Mouse (Mus musculus) limb, embryonic 14.5 days (tissue): ENCODE data around the gene Apoa2. TPM values are rescaled to one million over a fixed set of nuclear protein-coding genes. Genes with fewer than 3 reads are reported as not detected.
A peak's percentile ranks its signal among the peaks of the same experiment; 100 is the strongest.

Experiments used
- ATAC-seq: fragments of 200-750 bp; cut with Nextera tagmentation; 2 replicates; pipeline ENCODE4 v1.8.0; 2017; ENCODE audit warnings: low read depth, moderate number of reproducible peaks, moderate TSS enrichment; ENCODE audit not compliant: low FRiP score
- DNase-seq: peaks from one replicate; pipeline ENCODE4 v3.0.0-alpha.2; 2015; ENCODE audit warnings: low spot score
- H3K27ac ChIP-seq: fragments of 300-500 bp; sonication (generic); replicated peaks from 2 replicates; pipeline ENCODE4 v1.5.1; 2014; ENCODE audit warnings: low read depth, mild to moderate bottlenecking, low read length, moderate library complexity, mixed read lengths
- H3K27me3 ChIP-seq: fragments of 300-500 bp; sonication (generic); 2 replicates; pipeline ENCODE4 v1.6.1; 2014; ENCODE audit warnings: low read length, mixed read lengths; ENCODE audit not compliant: control insufficient read depth, insufficient read depth
- H3K36me3 ChIP-seq: fragments of 300-500 bp; sonication (generic); 2 replicates; pipeline ENCODE4 v1.6.1; 2014; ENCODE audit warnings: mild to moderate bottlenecking, low read length, moderate library complexity, mixed read lengths; ENCODE audit not compliant: control insufficient read depth, insufficient read depth
- H3K4me1 ChIP-seq: fragments of 300-500 bp; sonication (generic); 2 replicates; pipeline ENCODE4 v1.6.1; 2014; ENCODE audit warnings: antibody characterized with exemption, low read length, mixed read lengths; ENCODE audit not compliant: control insufficient read depth, insufficient read depth
- H3K4me2 ChIP-seq: fragments of 300-500 bp; sonication (generic); replicated peaks from 2 replicates; pipeline ENCODE4 v1.6.1; 2014; ENCODE audit warnings: low read depth, mild to moderate bottlenecking, low read length, moderate library complexity; ENCODE audit not compliant: severe bottlenecking
- H3K4me3 ChIP-seq: fragments of 300-500 bp; sonication (generic); replicated peaks from 2 replicates; pipeline ENCODE4 v1.5.1; 2014; ENCODE audit warnings: low read length
- H3K9ac ChIP-seq: fragments of 300-500 bp; sonication (generic); 2 replicates; pipeline ENCODE4 v1.6.1; 2014; ENCODE audit warnings: mild to moderate bottlenecking, low read depth, low read length, moderate library complexity; ENCODE audit not compliant: severe bottlenecking
- H3K9me3 ChIP-seq: fragments of 300-500 bp; sonication (generic); 2 replicates; pipeline ENCODE4 v1.6.1; 2016; ENCODE audit warnings: low read length; ENCODE audit not compliant: control insufficient read depth
- POLR2A ChIP-seq: fragments of 200-500 bp; IDR thresholded peaks from 2 replicates; pipeline ENCODE4 v1.8.0; 2012; ENCODE audit warnings: inconsistent platforms, mild to moderate bottlenecking, moderate library complexity, borderline replicate concordance; ENCODE audit not compliant: insufficient read depth, insufficient read length; ENCODE audit errors: extremely low read depth
- WGBS: fragments of 180-500 bp; shearing (Covaris S2); extraction: QIAGEN DNeasy Blood & Tissue Kit; methylation state at CpG from one replicate; pipeline ENCODE4 v1.1.7; 2014; 5-methylcytosine and 5-hydroxymethylcytosine counted together
- polyA plus RNA-seq, 2 experiments: library from polyadenylated mRNA; depleted of rRNA in 1 of 2; stranded (reverse) in 1 of 2; unstranded in 1 of 2; fragments of >200 nt; fragmentation: Nextera tagmentation in 1 of 2; extraction: Ambion mirVana in 1 of 2; gene quantifications; 2 replicates each; pipeline versions ENCODE4 v1.2.1 to v1.2.3; 2012 to 2014

The Apoa2 gene
- polyA plus RNA-seq, 2 experiments = 1.6 to 4.7 TPM

DNA sequence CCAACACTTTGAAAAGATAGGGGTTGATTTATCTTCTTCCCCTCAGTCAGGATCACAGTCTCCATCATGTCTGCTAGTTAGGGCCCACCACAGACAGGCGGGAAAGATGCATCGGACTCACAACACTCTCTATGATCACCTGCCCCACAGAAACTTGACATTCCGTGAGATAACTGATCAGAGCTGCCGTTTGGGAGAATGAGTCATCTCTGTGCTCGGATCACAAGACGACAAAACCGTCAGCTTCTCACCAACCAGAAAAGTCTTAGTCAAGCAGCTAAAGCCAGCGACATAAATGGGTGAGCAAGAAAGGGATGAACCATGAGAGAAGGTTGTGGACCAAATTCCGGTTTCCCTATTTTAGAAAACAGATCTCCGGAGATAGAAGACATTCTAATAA is 32.6 kb upstream of the Apoa2 start:
- Histone ChIP-seq H3K4me2 (no peak overlapping the region), H3K4me3 (no peak overlapping the region), H3K4me1 (peaks cover 35% of the 10 kb centered on the region), H3K27me3 (peaks cover 53% of the 10 kb centered on the region), H3K27ac (no peak overlapping the region), H3K36me3 (no peaks in the 10 kb centered on the region), H3K9me3 (no peaks in the 10 kb centered on the region), H3K9ac (no peak overlapping the region)
- WGBS = 47% methylated on average over 10 of the region's 10 CpGs
- ATAC-seq = no peak
- TF ChIP-seq POLR2A = no peak
- no peak for DNase-seq

DNA sequence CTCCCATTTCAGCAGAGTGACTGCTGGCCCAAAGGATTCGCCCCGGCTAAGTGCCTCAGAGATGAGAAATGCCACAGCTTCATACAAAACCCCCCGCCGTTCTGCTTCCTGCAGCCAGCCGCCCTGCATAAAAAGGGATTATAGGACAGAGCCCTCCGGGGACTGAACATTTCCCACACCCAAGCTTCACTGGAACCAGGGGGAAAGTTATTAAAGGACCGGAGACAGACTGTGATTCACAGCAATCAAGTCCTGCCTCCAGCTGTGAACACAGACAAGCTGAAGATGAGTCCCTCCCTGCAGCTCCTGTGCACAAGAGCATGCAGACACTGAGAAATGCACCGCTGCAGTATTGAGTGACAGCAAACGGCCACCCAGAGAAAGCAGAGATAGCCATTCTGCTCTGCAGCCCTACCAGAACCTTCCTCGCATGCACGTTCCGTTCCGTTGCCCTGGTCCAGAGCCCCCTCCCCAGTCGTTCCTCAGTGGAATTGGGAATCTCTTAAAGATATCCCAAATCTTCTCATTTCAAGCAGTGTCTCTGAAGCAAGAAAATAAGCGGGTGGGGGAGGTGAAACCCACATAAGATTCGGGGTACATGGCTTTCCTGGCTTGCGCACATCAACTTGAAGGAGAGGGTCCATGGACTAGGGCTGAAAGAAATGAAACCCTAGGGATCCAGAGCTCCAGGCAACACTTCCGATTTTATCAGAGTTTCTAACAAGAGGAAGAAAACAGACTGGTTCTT is 31.6 kb upstream of the Apoa2 start:
- H3K4me2 ChIP-seq = peak overlapping the region; percentile 26
- no peak for TF ChIP-seq POLR2A
- H3K9ac ChIP-seq = no peak overlapping the region
- H3K4me3 ChIP-seq = peak overlapping the region; percentile 14; the same call in 1 of the 2 replicates
- H3K9me3 ChIP-seq = no peaks in the 10 kb centered on the region
- H3K36me3 ChIP-seq = no peaks in the 10 kb centered on the region
- no peak overlapping the region for H3K27ac ChIP-seq
- no peak for DNase-seq
- H3K27me3 ChIP-seq = peaks cover 53% of the 10 kb centered on the region
- peaks cover 35% of the 10 kb centered on the region for H3K4me1 ChIP-seq
- ATAC-seq = no peak
- 3% methylated on average over 18 of the region's 18 CpGs for WGBS

DNA sequence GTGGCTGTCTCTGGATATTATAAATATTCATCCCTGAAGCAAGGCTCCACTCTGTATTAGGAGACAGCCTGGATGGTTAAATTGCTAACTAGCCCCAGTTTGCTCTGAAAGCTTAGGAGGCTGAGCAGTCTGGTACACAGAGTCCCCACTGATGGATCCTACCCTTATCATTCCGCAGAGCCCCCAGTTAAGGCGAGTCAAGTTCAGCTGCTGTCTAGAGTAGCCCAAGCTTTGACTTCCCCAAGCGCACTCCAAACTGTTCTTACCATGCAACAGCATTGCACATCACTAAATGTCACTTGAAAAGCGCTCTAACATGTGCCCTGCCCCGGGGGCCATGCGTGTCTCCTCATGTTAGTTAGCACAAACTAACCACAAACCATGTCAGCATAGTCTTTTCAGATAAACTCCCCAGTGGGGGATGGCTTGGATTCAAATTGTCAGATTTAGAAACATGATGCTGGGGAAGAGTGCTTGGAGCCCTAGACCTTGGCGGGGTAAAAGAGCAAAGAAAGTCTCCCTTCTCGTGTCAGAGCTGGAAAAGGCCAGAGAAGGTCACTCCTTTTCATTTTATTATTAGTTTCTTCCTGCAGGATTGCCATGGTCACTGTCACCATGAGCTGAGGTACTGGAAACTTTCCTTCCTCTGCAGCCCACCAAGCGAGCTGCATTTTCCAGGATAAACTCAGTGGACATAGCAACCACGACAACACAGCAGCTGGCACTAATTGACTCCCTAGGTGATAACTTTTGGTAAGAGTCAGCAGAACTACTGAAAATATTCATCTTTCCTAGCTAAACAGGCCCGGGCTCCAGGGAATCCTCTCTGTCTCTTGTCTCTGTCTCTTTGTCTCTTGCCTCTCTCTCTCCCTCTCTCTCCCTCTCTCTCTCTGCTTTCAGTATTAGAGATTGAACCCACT is 30.7 kb upstream of the Apoa2 start:
- H3K36me3 ChIP-seq = no peaks in the 10 kb centered on the region
- no peak overlapping the region for H3K4me3 ChIP-seq
- peaks cover 28% of the 10 kb centered on the region for H3K4me1 ChIP-seq
- H3K27me3 ChIP-seq = peaks cover 53% of the 10 kb centered on the region
- 17% methylated on average over 11 of the region's 11 CpGs for WGBS
- no peak overlapping the region for H3K27ac ChIP-seq
- H3K9ac ChIP-seq = no peak overlapping the region
- ATAC-seq = no peak
- TF ChIP-seq POLR2A = no peak
- no peak overlapping the region for H3K4me2 ChIP-seq
- DNase-seq = no peak
- no peaks in the 10 kb centered on the region for H3K9me3 ChIP-seq

DNA sequence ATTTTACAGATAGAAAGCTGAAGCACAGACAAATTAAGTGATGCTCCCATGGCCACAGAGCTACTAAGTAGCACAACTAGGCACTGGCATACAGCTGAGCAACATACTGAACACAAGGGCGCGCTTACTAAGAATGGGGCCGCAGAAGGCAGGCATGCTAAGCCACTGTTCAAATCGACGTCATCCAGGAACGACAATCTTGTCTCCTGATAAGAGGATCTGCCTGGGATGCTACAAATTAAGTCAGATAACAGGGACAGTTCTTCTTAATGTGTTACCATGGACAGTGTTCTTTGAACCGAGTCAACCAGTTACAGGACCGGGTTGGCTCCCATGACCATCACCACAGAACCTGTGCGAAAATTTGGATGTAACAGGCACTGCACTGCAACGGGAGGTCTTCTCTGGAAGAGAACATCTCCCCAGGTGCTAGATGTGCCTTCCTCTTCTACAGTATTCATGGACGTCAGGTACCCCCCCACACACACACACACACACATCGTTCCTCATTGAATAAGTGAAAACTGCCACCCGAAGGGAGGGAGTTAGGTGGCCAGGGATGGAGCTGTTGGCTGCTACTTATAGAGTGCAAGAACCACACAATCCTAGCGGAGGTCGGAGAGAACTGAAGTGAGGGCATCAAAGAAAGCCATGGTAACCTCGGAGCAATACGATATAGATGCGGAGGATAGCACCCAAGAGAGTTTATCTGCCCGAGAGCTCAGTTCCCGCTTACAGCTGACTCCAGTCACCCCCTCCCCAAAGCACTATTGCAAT is 29.6 kb upstream of the Apoa2 start:
- no peaks in the 10 kb centered on the region for H3K36me3 ChIP-seq
- WGBS = 5% methylated on average over 20 of the region's 20 CpGs
- no peaks in the 10 kb centered on the region for H3K9me3 ChIP-seq
- H3K27ac ChIP-seq = no peak overlapping the region
- peaks cover 53% of the 10 kb centered on the region for H3K27me3 ChIP-seq
- H3K4me2 ChIP-seq = peak overlapping the region; percentile 95
- peak overlapping the region; percentile 50; the same call in 1 of the 2 replicates for H3K9ac ChIP-seq
- DNase-seq = no peak
- no peak for TF ChIP-seq POLR2A
- H3K4me3 ChIP-seq = peak overlapping the region; percentile 49
- ATAC-seq = no peak
- H3K4me1 ChIP-seq = peaks cover 20% of the 10 kb centered on the region
